Mouse (Mus musculus) MEL (cell line): ENCODE measurements at regions not wholly inside any gene's neighbourhood (a gene's known extent, or its start where the extent isn't known, plus 50 kb on each side); places are given as distances from the start of the nearest gene placed in this dataset.

Source experiments
- CTCF ChIP-seq, 3 experiments: IDR thresholded peaks in 2 of 3; conservative IDR thresholded peaks in 1 of 3; 2 replicates each; pipeline ENCODE4 v1.5.1; 2011 to 2012; ENCODE audit warnings: low read length in 3 of 3, low read depth in 2 of 3, mild to moderate bottlenecking in 2 of 3, improper control_type of control experiment in 1 of 3, inconsistent platforms in 1 of 3, mixed read lengths in 1 of 3, moderate library complexity in 1 of 3; ENCODE audit not compliant: control insufficient read depth in 1 of 3, insufficient read depth in 1 of 3, poor library complexity in 1 of 3, severe bottlenecking in 1 of 3
- MAFK ChIP-seq: IDR thresholded peaks from 2 replicates; pipeline ENCODE4 v1.6.1; 2011; ENCODE audit warnings: low read depth, mild to moderate bottlenecking, low read length, improper control_type of control experiment, borderline replicate concordance
- MAX ChIP-seq: IDR thresholded peaks from 2 replicates; pipeline ENCODE4 v1.6.1; 2011; ENCODE audit warnings: low read length, improper control_type of control experiment
- MXI1 ChIP-seq: IDR thresholded peaks from 2 replicates; pipeline ENCODE4 v1.6.1; 2011; ENCODE audit warnings: mild to moderate bottlenecking, low read depth, low read length, improper control_type of control experiment
- NELFE ChIP-seq: IDR thresholded peaks from 2 replicates; pipeline ENCODE4 v1.6.1; 2011; ENCODE audit warnings: low read depth, low read length, improper control_type of control experiment
- POLR2A ChIP-seq, 2 experiments: IDR thresholded peaks; 2 replicates each; pipeline ENCODE4 v1.6.1; 2011 to 2012; ENCODE audit warnings: low read length in 2 of 2, mild to moderate bottlenecking in 2 of 2, control low read depth in 1 of 2, improper control_type of control experiment in 1 of 2, low read depth in 1 of 2, moderate library complexity in 1 of 2; ENCODE audit not compliant: control insufficient read depth in 1 of 2, insufficient read depth in 1 of 2, poor library complexity in 1 of 2
- POLR2AphosphoS2 ChIP-seq: IDR thresholded peaks from 2 replicates; pipeline ENCODE4 v1.6.1; 2011; ENCODE audit warnings: low read length, improper control_type of control experiment
- RAD21 ChIP-seq: IDR thresholded peaks from 2 replicates; pipeline ENCODE4 v1.6.1; 2011; ENCODE audit warnings: mild to moderate bottlenecking, low read depth, low read length, improper control_type of control experiment
- TCF12 ChIP-seq: IDR thresholded peaks from 2 replicates; pipeline ENCODE4 v1.6.1; 2014; ENCODE audit warnings: low read depth, mild to moderate bottlenecking, inconsistent platforms, low read length, improper control_type of control experiment, moderate library complexity
- USF1 ChIP-seq: IDR thresholded peaks from 2 replicates; pipeline ENCODE4 v1.6.1; 2014; ENCODE audit warnings: low read depth, mild to moderate bottlenecking, inconsistent platforms, low read length, improper control_type of control experiment, moderate library complexity
- ZC3H11A ChIP-seq: IDR thresholded peaks from 2 replicates; pipeline ENCODE4 v1.6.1; 2012; ENCODE audit warnings: low read depth, mild to moderate bottlenecking, inconsistent platforms, low read length, improper control_type of control experiment
- ZNF384 ChIP-seq: IDR thresholded peaks from 2 replicates; pipeline ENCODE4 v1.6.1; 2012; ENCODE audit warnings: low read depth, mild to moderate bottlenecking, inconsistent platforms, low read length, improper control_type of control experiment

GRCm38 (mm10) chr4:131126901-131127300, 182.7 kb downstream of the Matn1 start:
- TF ChIP-seq RAD21 (no peak), CTCF (IDR thresholded peaks at IDR 0.05 in 2 of 3, conservative IDR thresholded peaks at IDR 0.05 in 1 of 3; ENCODE audit: control insufficient read depth in 1 of 3, insufficient read depth in 1 of 3, low read depth in 2 of 3, low read length in 3 of 3, poor library complexity in 1 of 3, severe bottlenecking in 1 of 3) (no peak), ZC3H11A (no peak), POLR2A (IDR thresholded peaks at IDR 0.05; ENCODE audit: control insufficient read depth in 1 of 2, insufficient read depth in 1 of 2, low read depth in 1 of 2, low read length in 2 of 2, poor library complexity in 1 of 2) (no peak), MXI1 (no peak), NELFE (no peak), MAFK (no peak), ZNF384 (no peak), USF1 (no peak), MAX (no peak), POLR2AphosphoS2 (no peak), TCF12 (no peak)
